Mouse (Mus musculus): ENCODE data around the gene Sidt1.
"Not testable (repeated sequence)": the region's sequence is repeated elsewhere in the genome, so short reads cannot be mapped to it uniquely, and the experiment has no call there.

The Sidt1 gene

GRCm38 (mm10) chr16:44302126-44302892 is 30.7 kb downstream of the Sidt1 start:
- DNase-seq, result no peak

- DNase-seq, result no peak
These were observed 33.4 kb downstream of the Sidt1 start for GRCm38 (mm10) chr16:44299438-44300093.

DNA sequence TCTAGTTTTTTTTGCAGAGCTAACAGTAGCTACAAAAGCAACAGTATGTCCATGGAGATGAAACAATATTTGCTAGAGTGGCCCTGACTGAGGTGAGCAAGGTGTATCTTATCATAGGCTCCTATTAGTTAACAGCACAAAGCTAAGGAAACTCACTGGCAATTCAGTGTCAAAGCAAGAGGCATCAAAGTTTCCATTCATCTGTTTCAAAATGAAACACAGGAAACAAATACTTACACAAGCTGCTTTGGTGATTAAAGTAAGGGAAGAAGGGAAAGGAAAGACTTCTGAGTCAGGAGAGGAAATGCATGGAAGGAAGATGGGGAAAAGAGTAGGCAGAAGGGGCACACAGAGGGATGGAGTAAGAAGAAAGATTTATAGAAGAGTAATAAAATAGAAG is 39.0 kb downstream of the Sidt1 start:
- DNase-seq, result no peak

GRCm38 (mm10) chr16:44292681-44293080 is 40.3 kb downstream of the Sidt1 start:
- not testable (repeated sequence) for DNase-seq

DNA sequence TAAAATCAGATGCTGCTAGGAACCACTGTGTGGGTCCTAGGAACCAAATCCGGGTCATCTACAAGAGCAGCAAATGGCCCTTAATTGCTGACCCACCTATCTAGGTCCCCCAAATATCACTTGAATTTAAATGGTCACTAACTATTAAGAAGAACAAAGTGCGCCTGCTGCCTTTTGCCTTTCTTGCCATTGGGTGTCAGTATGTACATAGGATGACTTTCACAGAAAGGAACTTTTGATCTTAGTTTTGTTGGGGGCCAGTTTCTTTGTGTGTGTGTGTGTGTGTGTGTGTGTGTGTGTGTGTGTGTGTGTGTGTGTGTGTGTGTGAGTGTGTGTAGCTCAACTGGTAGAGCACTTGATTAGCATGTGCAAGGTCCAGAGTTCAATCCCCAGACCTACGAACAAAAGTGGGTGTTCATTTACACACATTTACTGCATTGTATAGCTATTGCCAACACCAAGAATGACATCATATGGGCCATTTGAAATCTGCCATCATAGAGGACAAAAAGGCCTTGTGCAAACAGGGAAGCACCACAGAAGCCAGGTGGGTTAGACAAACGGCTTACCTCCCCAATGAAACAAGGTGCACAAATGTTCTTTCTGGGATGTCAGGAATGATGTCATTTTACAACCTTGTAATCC is 43.9 kb downstream of the Sidt1 start:
- no peak for DNase-seq

DNA sequence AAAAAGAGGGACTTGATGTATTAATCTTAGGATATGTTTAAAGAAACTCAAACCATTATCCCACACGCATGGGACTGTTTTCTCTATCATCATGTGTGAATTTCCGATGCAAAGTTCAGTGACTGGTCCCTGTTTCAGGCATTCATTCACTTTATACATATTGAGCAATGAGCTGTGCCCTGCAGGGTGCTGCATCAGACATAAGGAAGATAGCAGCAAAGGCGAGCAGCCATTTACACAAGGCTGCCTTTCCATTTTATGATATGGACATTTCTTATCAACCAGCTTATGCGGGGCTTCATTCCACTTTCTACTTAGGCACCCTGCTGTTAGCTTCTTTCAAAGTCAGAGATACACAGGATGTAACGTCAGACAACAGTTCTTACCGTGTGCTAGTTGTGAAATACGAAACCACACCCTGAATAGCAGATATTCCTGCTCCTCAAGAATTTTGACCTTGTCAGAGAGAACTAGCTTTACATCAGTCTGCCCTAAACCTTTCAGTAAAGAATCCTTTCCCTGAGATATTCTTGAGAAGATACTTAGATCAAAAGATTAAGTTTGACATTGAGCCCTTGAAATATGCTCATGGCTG is 45.5 kb downstream of the Sidt1 start:
- DNase-seq, result no peak

DNA sequence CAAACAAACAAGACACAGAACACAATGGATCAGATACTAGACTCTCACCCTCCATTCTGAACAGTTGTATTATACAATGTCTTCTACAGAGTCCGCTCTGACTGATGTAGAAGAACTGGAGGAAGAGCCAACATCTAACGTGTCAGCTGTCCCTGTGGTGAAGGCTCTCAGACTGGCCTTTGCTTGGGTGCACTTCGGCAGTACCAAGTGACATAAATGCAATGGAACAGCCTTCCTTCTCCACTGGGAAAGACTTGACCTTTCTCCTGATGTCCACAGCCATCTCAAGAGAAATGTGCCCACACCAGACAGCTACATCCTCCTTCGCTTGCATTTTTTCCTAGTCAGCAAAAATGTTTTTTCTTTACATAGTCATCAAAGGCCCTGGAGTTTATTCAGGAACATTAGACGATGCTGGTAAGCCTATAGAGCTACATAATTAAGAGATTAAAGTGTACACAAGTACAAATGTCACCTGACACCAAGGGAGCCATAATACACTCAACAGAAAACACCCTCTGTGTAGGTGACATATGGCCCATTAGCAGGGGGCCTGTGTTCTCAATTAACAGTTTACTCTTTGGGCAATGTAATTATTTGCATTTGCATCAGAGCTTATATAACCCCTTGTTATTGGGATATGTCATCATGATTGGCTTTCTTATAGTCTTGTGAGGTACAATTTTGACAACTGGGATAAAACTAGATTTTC is 50.2 kb downstream of the Sidt1 start:
- peak; percentile 62 for DNase-seq

DNA sequence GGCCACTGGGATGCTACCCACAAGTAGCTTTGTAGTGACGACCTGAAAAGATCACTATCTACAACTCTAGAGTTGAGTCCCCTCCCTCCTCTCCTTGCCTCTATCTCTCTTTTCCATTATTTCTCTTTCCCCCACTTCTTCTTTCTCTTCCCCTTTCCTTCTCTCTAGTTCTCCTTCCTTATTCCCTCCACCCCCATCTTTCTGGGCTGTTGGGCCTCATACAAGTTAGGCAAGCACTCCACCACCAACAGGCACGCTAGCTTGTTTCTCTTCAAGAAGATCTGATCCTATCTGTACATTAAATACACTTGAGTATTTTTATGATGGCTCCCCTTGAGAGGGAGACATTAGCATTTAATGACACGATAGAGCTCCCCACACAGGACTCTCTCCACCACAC is 51.0 kb downstream of the Sidt1 start:
- DNase-seq, result no peak

DNA sequence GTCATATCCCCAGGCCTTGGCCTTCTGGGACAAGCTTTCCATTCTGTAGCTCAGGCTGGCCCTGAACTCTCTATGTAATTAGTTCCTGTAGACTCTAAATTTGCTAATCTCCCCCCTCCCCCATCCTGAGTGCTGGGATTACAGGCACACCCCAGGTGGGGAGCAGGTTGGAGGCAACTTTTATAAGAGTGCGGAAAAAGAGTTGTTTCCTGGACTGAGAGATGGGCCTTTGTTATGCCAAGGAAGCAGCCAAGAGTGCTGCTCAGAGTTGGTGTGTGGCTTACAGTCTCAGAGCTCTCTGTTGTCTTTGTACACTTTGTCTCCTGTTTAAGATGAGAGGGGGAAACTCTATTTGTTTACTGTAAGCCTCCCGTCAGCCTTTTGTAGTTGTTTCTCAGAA is 52.2 kb downstream of the Sidt1 start:
- DNase-seq, result no peak

DNA sequence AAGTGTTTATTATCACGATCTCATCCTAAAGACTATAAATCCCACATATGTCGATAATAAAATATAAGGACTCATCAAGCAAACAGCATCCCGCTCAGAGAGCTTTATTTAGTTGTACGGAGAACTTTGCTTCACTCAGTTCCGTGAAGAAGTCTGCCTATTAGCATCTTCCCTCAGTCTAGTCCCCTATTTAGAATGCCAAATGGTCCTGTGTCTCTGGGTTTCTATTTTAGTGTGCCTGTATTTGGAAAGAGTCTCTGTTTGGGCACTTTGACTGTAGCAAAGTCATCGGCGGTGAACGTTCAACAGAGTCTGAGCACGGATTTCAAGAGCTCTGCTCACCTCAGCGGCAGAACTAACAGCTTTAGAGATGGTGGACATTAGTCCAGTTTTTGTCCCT is 55.8 kb downstream of the Sidt1 start:
- DNase-seq, result no peak

GRCm38 (mm10) chr16:44271371-44272038 is 61.5 kb downstream of the Sidt1 start:
- peak; percentile 52 for DNase-seq

GRCm38 (mm10) chr16:44270606-44271005 is 62.4 kb downstream of the Sidt1 start:
- DNase-seq, result no peak

DNA sequence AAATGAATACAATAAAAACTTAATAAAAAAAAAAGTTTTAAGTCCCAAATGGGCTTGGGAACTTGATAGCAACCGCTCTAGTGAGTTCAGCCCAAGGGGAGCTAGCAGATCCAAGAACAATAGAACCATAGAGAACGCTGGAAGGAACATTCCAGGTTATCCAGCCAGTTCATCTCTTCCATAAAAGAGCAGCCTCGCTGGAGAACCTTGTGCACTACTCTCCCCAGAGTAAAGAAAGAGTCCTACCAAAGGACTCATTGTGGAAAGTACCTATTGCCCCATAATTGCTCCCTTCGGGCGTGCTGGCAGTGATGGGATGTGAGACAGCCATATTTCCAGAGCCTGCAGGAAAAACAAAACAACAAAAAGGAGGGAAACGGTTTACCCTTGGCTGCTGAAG is 63.4 kb downstream of the Sidt1 start:
- no peak for DNase-seq

DNA sequence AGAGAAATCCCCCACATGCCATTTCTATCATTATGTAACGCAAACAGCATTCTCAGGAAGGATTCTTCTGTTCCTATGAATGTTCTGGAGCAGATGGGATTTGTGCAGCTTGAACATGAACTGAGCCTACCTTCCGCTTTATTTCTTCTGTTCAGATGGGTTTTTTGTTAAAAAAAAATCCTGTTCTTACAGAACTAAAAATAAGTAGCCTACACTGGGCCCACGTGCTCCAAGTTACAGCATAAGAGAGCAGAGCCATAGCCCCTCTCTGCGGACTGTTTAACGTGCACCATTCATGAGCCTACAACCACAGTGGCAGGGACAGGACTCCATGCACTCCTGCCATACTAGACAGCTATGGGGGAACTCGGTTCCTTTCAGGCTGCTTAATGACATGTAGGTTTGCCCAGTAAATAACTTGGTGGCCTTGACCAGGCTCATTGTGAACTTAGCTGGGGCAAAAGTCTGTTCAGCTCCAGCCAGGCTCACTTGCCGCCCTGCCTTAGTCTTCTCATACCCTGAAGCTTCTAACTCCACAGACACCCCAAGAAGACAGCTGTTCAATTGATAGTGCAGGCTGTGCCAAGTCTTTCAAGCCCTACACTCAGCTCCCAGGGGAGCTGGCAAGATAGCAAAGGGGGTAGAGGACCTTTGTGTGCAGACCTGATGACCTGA is 64.3 kb downstream of the Sidt1 start:
- DNase-seq, result no peak

DNA sequence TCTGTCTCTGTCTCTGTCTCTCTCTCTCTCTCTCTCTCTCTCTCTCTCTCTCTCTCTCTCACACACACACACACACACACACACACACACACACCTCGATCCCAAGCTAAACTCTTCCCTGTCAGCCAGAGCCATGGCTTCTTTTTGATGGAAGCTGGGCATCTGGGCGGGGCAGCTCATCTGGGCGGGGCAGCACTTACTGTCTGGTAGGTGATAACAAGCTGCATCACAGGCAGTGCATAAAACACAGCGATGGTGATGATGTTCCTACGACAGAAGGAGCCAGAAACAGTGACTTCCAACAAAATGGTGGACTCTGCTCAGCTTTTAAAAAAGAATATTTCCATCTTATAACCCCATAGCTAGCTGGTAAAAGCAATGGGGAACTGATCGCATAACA is 67.4 kb downstream of the Sidt1 start:
- no peak for DNase-seq

DNA sequence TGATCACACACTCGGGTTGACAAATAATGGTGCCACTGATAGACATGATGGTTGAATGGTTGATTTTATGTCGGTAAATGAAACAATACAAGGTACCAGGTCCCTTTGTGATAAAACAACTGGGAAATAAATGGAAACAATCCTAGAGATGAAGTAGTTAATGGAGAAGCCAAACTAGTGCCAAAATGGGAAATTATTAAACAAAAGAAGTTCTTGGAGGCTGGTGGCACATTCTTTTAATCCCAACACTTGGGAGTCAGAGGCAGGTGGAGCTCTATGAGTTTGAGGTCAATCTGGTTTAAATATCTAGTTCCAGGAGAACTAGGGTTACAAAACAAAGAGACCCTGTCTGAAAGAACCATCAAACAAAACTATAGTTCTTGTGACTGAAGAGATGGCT is 68.1 kb downstream of the Sidt1 start:
- DNase-seq, result no peak

GRCm38 (mm10) chr16:44257476-44257875 is 75.5 kb downstream of the Sidt1 start:
- DNase-seq, result no peak

- peak; percentile 93 for DNase-seq
These were observed 78.3 kb downstream of the Sidt1 start for GRCm38 (mm10) chr16:44254698-44255097.

GRCm38 (mm10) chr16:44253797-44254634 is 79.0 kb downstream of the Sidt1 start:
- peak; percentile 43 for DNase-seq

- DNase-seq, result no peak
These were observed 80.3 kb downstream of the Sidt1 start for GRCm38 (mm10) chr16:44252735-44253134.

- no peak for DNase-seq
These were observed 83.0 kb downstream of the Sidt1 start for GRCm38 (mm10) chr16:44249985-44250384.
